Mouse (Mus musculus) cerebellum, adult 8-10 months (tissue): Measurements from ENCODE around the gene Gm17606.
"Not testable (repeated sequence)": the region's sequence is repeated elsewhere in the genome, so short reads cannot be mapped to it uniquely, and the experiment has no call there.

Experiments
- DNase-seq: peaks from one replicate; pipeline ENCODE4 v3.0.0; 2022

Gm17606 gene

DNA sequence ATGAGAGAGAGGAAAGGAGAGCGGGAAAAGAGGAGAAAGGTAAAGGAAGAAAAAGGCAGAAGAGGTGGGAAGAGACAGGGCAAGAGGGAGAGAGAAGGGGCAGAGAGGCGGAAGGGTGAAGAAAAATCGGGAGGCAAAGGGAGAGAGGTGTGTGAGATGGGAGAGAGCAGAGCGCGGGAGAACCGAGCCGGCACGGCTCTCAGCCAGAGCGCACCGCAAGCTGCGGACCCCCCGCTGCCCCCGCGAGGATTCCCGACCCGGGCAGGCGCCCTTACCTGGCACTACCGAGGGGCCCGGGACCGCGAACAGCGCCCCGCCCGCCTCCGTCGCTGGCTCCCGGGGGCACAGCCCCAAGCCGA is at the start of gene Gm17606:
Gene Gm17606, plus strand, starts transcription at position 7 of the 359 bp plus-strand sequence.
- DNase-seq = no peak

DNA sequence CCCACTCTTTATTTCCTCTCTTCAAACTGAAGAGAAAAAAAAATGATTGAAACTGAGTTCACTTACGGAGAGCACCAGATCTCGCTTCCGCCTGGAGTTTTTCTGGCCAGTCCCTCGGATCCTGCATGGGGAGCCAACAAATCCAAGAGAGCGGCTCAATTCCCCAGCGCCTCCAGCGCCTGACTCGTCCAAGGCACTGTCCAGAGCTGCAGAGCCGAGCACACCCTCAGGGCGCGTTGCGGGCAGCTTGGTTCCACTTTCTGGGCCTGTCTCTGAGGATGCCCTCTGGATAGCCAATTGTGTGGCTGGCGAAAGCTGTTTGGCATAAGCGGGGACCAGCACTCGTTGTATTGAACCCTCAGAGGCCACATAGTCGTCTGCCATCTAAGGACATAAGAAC is 49.7 kb upstream of the Gm17606 start:
- no peak for DNase-seq

DNA sequence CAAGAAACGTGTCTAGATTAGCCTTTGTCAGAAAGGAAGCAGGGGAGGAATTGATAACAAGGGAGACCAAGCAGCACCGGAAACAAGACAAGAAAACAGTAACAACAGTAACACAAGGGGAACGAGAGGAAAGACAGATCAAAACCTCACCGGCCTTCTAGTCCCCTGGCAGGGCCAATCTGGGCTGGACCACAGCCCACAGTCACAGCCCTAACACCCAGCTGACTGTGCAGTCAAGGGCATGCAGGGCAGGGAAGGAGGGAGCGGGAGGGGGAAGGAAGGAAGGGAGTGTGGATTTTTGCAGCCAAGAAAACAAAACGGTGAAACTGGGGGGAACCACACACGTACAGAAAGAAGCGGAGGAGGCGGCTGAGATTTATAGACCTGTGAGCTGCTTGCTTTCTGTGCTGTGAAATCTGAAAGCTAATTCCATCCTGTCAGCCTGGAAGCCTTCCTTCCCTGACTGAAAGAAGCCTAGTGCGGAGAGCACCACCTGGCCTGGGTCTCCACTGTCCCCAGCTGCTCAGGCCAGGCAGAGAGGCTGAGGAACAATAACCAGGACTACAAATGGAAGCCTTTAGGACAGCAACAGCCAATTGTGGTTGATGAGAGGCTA is 48.3 kb upstream of the Gm17606 start:
- no peak for DNase-seq

DNA sequence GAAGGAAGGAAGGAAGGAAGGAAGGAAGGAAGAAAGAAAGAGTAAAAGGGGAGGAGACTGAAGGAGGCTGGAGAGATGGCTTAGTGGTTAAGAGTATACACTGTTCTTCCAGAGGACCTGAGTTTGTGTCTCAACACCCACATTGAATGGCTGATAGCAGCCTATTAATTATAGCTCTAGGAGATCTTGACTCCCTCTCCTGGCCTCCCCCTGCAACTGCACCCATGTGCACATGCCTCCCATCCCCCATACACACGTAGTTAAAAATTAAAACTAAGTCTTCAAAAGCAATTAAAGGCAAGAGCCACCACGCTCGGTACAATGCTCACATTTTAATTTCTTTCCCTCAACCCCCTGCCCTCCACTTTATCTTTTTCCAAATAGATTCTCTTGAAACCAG is 46.7 kb upstream of the Gm17606 start:
- DNase-seq = no peak

DNA sequence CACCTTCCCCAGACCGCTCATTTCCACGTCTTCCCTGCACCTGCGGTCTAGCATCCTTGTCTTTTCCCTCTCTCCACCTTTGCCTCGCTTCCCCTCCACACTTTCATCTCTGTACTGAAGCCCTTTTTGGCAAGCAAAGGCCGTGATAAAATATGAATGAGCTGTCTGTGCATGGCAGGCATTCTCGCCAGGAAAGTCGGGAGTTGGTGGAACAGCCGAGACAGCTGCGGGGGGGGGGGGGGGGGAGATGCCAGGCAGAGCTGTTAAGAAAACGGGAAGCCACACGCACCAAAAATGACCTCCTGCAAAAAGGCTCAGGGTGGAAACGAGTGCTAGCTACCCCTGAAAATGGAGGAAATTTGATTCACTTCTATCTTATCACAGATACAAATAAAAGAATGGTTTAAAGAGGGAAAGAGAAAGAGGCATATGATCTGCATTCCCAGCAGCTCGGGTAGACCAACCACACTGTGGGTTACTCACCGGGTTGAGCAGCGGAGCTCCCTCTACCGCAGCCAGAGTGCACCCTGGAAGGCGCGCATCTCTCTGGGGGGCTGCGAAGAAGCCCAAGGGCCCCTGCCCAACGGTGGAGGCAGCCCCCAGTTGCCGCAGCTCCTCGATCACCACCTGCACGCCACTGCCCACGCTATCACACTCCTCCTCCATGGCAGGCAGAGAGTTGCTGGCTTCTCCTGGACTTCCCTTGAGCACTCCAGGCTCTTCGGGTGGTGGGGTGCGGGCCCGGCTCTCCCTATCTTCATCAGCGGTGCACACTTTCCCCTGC is 45.9 kb upstream of the Gm17606 start:
- DNase-seq = no peak

DNA sequence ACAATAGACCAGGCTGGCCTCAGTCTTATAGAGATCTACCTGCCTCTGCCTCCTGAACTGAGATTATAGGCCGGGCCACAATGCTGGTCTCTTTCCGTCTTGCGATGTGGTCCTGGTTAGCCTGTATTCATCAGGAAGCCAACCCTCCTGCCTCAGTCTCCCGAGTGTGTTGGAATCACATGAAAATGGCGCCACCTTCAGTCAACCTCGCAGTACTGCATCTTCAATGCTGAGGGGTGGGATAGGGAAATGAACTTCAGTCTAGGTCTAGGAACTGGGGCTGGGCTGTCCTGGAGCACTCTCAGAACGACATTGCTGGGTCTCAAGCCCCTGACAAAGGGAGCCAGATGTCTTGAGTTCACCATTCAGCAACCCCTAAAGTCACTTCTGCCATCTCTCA is 43.7 kb upstream of the Gm17606 start:
- no peak for DNase-seq

DNA sequence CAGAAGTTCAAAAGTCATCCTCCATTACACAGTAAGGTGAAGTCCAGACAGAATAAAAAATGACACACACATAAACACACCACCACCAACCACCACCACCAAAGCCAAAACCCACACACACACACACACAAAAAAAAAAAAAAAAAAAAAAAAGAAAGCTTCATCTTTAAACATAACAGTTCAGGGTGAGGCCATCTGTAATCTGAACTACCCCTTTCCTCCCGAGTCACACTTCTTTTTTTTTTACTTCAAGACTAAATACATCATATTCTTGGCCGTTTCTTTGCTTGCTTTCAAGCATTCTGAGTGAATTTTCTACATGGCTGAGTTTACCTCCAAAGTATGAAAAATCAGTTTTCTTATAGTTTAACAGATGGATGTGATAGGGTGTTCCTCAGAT is 39.2 kb upstream of the Gm17606 start:
- no peak for DNase-seq

DNA sequence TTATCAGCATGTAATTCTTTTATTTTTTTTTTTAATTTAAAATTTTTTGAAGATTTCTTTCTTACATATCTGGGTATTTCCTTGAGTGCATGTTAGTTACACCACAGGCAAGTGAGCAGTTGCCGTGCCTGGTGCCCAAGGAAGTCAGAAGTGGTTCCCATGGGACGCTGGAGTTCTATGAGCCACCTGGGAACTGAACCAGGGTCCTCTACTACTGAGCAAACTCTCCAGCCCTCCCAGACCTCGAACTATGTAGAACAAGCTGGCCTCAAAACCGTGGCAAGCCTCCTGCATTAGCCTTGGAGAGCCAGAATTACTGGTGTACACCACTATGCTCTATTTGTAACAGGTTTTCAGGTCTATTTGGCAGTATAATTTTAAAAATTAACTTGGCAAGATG is 38.1 kb upstream of the Gm17606 start:
- DNase-seq = no peak

DNA sequence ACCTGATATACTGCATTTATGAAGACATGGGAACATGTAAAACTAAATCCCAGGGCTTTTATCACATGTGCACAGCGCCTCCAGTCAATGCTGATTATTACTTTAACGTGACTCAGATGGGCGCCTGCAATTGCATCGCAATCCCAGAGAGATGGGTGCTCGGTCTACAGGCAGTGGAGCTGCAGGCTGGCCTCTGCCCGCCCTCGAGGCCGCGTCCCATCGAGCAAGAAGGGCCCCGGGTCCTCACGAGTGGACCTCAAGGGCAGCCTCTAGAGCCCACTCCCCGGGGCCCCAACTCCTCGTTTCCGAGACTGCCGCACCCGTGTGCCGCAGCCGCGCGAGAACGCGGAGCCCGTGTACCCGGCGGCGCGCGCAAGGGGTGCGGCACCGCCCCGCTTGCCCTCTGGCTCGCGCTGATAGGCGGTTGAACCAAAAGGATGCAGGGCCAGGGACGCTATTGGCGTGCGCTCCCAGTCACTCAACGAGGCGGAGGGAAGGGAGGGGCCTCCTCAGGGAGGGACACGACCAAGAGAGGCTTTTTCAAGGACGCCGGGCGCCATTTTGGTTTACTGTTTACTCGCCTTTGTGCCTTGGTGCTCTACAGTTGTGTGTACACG is 37.6 kb upstream of the Gm17606 start:
- peak; percentile 95 for DNase-seq

DNA sequence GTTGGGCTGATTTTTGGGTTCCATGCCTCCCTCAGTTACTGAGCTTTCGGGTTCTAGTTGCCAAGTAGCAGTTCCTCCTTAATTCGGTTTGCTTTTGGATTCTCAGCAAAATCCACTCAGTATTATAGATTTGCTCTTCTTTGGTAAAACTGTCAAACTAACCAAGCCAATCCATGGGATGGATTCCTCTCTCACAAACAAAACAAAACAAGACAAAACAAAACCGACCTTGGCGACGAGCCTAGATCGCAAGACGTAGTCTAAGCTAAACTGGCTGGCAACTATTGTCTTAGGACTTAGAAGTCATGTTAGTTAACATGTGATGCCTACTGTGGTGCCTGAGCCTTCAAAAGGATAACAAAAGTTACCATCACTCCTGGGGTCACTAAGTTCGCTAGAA is 37.1 kb upstream of the Gm17606 start:
- DNase-seq = no peak

DNA sequence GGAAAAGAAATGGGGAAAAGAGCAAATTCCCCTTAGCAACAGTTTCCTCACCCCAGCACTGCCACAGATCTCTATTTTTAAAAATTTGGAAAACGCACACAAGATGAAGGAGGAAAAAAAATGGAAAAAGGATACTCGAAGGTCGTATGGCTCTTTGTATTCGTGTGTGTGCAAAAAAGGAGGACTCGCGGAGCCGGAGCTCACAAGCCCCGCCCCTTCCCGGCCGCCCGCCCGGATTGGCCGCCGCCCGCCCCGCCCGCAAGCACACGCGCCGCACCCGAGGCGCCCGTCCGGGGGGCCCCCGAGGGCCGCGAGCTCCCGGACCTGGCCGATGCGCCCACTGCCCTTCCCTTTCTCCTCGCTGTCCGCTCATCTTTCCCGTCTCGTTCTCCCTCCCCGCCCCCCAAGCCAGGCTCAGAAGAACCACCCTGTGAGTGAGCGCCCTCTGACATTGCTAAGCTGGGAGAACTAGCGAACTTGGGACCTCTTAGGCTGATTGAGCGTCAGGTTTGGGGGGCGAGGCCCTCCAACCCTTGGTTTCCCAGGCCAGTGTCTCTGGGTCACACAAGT is 34.9 kb upstream of the Gm17606 start, which contains the start of gene 4931414P19Rik:
Gene 4931414P19Rik, minus strand, starts transcription at position 242 of the 570 bp plus-strand sequence.
- DNase-seq = peak; percentile 76

DNA sequence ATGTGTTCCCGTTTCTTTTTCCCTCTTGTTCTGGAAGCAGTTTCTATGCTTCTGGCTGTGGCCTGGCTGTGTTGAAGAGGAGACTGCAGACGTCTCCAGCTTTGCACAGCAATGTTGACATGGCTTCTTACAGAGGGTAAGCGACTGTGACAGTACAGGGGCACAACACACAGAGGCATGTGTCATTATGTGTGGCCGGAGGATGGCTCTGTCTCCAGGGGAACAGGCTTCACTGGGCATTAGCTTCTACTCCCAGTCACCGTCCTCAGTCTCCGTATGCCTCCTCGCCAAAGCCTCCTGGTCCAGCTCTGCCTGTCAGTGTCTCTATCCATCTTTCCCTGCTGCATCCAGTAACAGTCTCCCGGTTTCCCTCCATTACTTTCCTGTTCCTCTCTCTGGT is 33.5 kb upstream of the Gm17606 start:
- no peak for DNase-seq

DNA sequence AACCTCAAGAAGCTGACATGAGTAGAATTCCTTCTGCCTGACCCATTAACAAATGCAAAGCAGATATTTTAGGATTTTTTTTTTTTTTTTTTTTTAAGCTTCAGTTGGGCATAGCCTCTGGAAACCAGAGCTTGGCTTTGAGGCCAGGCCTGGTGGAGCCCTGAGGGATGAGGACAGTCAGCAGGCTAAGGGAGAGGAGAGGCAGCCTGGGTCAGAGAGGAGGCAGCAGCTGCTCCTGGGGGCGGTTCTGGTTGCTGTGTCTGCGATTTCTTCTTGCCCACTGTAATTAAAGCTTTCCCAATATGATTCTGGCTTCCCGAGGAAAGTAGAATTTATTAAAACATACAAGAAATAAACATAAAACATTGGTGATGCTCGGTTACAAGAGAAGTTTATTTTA is 31.5 kb upstream of the Gm17606 start:
- DNase-seq = no peak

DNA sequence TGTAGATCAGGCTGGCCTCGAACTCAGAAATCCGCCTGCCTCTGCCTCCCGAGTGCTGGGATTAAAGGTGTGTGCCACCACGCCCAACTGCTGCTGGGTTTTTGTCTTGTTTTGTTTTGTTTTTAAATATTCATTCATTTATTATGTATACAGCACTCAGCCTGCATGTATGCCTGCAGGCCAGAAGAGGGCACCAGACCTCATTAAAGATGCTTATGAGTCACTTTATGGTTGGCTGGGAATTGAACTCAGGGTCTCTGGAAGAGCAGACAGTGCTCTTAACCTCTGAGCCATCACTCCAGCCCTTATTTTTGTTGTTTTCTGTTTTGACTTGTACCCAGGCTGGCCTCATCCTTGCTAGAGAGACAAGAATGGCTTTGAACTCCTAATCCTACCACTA is 30.8 kb upstream of the Gm17606 start:
- DNase-seq = no peak

DNA sequence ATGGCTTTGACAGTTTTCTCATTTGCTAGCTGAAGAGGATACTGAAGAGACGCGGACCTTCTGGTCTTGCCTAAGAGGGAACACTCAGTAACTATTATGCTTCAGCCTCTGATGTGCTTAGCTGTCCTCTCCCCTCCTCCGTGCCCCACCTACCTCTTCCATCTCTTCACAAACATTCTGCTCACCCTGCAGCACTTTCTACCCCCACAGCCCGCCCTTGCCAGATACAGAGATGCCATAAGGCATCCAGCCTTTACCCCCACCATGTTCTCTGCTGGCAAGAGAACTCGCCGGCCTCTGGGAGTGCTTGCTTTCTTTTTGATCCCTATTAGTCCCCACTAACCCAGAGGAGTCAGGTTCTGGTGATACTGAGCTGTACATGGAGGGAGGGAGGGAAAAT is 30.1 kb upstream of the Gm17606 start:
- DNase-seq = no peak

DNA sequence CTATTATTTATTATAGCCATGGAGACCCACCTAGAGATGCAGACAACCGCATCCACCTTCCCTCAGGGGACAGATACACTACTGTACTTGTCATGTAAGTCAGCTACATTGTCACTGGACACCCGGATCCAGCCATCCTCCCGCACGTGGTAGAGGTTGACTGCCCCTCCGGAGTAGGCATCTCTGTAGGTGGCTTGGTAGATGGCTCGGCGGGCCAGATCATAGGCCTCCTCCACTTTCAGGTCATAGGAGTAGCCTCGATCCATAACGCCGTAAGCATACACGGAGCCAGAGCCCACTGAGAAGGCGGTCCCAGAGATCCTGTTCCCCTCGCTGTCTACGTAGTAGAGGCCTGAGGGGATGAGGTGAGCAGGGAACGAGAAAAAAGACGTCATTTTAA is 26.6 kb upstream of the Gm17606 start:
- DNase-seq = not testable (repeated sequence)

DNA sequence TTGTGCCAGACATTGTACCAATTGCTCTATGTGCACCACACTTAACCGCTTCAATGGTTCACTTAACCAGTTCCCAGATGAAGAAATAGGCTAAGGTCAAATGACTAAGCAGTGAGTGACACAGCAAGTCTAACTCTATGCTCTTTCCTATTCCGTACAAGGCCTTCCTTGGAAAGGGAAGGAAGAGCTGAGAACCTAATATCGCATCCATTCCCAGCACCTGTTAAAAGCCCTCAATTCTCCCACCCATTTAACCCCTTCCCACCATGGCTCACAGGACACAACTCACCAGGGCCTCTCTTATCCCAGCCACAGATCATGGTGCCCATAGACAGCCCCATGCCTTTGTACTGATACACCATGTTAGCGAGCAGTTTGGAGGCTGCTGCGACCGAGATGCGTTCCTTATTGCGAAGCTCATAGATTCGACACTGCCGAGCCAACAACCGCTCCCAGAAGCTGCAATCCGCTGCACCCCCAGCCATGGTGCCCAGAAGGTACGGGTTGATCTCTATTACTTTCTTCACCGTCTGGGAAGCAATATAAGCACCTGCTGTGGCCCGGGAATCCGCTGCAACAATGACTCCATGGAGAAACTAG is 24.4 kb upstream of the Gm17606 start:
- no peak for DNase-seq

DNA sequence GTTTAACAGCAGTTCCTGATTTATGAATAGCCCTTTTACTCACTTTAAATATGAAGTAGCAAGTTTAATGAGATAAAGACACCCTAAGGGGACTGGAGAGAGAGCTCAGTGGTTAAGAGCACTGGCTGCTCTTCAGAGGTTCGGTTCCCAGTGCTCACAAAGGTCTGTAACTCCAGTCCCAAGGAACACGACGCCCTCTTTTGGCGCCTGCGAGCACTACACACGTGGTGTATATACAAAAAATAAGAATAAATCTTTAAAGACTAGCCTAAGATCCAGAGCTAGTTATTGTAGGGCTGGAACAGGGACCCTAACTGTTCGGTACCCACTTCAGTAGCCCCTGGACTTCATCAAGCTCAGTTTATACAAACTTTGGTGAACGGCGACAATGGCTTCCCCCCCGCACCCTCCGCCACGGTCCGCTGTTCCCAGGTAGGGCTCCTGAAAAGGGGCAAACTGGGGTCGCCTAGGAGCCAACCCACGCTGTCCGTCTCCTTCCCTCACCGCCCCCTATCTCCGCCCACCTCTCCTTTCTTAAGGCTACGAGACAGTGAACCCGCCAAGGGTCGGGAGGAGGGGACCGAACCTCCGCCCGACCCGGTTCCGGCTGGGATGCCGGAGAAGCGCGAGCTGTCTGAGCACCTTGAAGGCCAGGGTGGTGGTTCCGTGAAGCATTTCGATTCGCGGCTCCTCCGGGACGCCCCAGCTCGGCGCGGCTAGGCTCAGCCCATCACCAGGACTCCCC is 23.4 kb upstream of the Gm17606 start:
- no peak for DNase-seq

DNA sequence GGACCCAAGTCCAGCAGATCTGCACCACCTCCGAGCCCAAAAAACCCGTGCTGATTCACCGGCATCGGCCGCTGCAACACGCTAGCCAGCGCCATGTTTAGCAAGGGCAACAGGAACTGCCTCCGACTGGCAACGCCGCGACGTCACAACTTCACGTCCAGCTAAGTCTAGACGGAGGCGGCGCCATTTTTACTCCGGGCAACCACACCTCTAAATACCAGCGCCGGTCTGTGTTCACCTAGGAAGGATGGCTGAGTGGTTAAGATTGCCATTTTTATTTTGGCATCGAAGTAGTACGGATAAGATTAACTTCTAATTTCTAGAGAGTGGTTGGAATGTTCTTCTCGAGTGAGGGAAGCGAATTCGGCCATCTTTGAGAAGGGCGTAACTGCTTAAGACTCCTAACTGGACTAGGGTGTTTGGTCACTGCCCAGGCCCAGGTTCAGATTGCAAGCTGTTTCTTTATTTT is 22.8 kb upstream of the Gm17606 start, which contains the start of gene Psmb5:
Gene Psmb5, minus strand, starts transcription at position 126 of the 469 bp plus-strand sequence.
- DNase-seq = peak; percentile 92

DNA sequence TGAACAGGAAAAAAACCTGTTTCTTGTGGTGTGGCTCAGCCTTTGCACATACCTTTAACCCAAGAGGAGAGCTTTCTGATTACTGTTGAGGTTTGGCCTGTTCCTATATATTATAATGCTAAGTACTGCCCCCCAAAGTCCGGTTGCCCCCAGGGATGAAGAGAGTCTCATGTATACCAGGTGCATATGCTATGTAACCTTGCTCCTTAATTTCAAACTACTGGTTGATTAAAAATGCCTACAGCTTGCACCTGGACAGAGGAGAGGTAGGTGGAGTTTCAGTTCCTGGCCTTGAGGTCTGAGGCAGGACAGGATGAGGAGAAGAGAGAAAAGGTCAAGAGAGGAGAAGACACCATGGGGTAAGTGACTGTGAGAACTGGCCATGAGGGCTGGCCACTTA is 19.6 kb upstream of the Gm17606 start, which contains the start of gene Psmb11:
Gene Psmb11, plus strand, starts transcription at position 301 of the 400 bp plus-strand sequence.
- DNase-seq = no peak

DNA sequence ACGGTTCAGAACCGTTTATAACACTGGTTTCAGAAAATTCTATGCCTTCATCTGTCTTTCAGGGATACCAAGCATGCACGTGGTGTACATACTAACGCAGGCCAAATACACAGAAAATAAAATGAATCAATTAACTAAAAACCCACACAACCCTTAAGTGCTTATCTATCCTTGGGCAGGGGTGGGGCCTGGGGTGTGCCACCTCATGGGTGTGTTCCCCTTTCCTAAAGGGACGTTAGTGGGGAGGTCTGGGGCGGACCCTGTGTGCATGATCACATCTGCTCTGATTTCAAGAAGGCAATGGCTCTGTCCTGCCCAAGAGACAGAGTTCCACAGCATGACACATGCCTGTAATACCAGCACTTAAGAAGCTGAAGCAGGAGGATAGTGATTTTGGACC is 17.4 kb upstream of the Gm17606 start:
- no peak for DNase-seq

DNA sequence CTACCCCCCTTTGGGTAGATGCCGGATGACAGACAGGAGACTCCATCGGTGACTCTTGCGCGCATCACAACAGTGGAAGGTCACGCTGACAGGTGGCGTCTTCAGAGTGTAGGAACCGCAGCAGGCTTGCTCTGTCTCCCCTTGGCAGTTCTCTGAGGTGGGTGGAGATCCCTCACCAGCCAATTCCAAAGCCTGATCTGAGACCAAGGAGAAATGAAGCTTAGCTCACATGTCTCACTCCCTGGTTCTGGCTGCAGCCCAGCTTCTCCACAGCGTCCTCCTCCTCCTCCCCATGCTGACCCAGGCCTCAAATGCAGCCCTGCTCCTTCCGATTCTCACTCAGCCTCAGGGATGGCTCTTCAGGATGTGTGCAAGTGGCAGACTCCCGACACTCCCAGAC is 15.8 kb upstream of the Gm17606 start:
- no peak for DNase-seq
